In genomic region chrX:10485664-10486211, GRCm38 (mm10) we compare ENCODE assay signal across 8 mouse cellular contexts. TPM values are rescaled to one million over a fixed set of nuclear protein-coding genes. Genes with fewer than 3 reads are reported as not detected.
DNase-seq lines count a peak whose midpoint lies in the region; ATAC-seq and TF ChIP-seq lines count a peak whose summit lies in the region.

No protein-coding gene starts in this region.

- DNase-seq in adrenal gland, adult (ENCODE audit: inconsistent age in 2 of 2, low spot score in 1 of 2): peak; percentile 44 to 79
- peak; percentile 80 for DNase-seq in cerebellum, adult 9-11 months
- DNase-seq in frontal cortex, postnatal 14 days (ENCODE audit: low spot score in 2 of 2): peak; percentile 53 to 74
- DNase-seq in layer of hippocampus, postnatal 36 days: peak; percentile 64 to 69
- peak; percentile 48 for DNase-seq in lung, postnatal 0 days (ENCODE audit: low spot score)
- peak; percentile 72 to 86 for DNase-seq in right cerebral cortex, postnatal 10 days (ENCODE audit: low spot score in 2 of 2)

- peak overlapping the region; percentile 53 for H3K4me2 ChIP-seq in hindbrain, embryonic 12.5 days (replicated peaks)
- H3K4me2 ChIP-seq in lung, postnatal 0 days (replicated peaks; ENCODE audit: low read depth, low read length): peak overlapping the region; percentile 64

- no peaks in the 10 kb centered on the region; the same call in 1 of the 2 replicates for H3K4me1 ChIP-seq in hindbrain, embryonic 12.5 days
- H3K4me1 ChIP-seq in lung, postnatal 0 days (ENCODE audit: insufficient read depth, low read depth, low read length): no peaks in the 10 kb centered on the region

- no peaks in the 10 kb centered on the region for H3K27me3 ChIP-seq in hindbrain, embryonic 12.5 days
- H3K27me3 ChIP-seq in lung, postnatal 0 days (replicated peaks; ENCODE audit: insufficient read depth, low read length): no peaks in the 10 kb centered on the region

- H3K9ac ChIP-seq in hindbrain, embryonic 12.5 days: peak overlapping the region; percentile 49; the same call in 1 of the 2 replicates
- H3K9ac ChIP-seq in lung, postnatal 0 days (replicated peaks; ENCODE audit: low read depth): peak overlapping the region; percentile 52

- peak overlapping the region; percentile 40; the same call in 1 of the 2 replicates for H3K27ac ChIP-seq in hindbrain, embryonic 12.5 days
- H3K27ac ChIP-seq in lung, postnatal 0 days (ENCODE audit: low read length): peak overlapping the region; percentile 66

- peak; percentile 29; the same call in 1 of the 2 replicates for TF ChIP-seq CTCF in lung, postnatal 0 days (IDR thresholded peaks at IDR 0.05)

- ATAC-seq in hindbrain, embryonic 12.5 days (ENCODE audit: low FRiP score): peak; percentile 89
- peak; percentile 86 for ATAC-seq in lung, postnatal 0 days
- no peak for ATAC-seq in erythroid progenitor cell, adult 5-6 weeks (replicated peaks; ENCODE audit: low FRiP score, poor library complexity, severe bottlenecking)

- H3K36me3 ChIP-seq in hindbrain, embryonic 12.5 days: no peaks in the 10 kb centered on the region
- no peaks in the 10 kb centered on the region for H3K36me3 ChIP-seq in lung, postnatal 0 days (ENCODE audit: insufficient read depth, low read length)

- 18% methylated on average over 27 of the region's 27 CpGs for WGBS in hindbrain, embryonic 12.5 days
- 19% methylated on average over 22 of the region's 27 CpGs for WGBS in lung, postnatal 0 days

- no peak for TF ChIP-seq EP300 in lung, postnatal 0 days (IDR thresholded peaks at IDR 0.05)

- H3K4me3 ChIP-seq in hindbrain, embryonic 12.5 days: peak overlapping the region; percentile 43
- H3K4me3 ChIP-seq in lung, postnatal 0 days (ENCODE audit: low read depth, low read length): peak overlapping the region; percentile 51

- no peaks in the 10 kb centered on the region for H3K9me3 ChIP-seq in hindbrain, embryonic 12.5 days (replicated peaks)
- no peaks in the 10 kb centered on the region for H3K9me3 ChIP-seq in lung, postnatal 0 days (ENCODE audit: low read length)

RNA-seq across cellular contexts. Expression of gene Tspan7, which starts 0.8 kb away (rescaled TPM):
- polyA plus RNA-seq in hindbrain, embryonic 12.5 days (2016; fragmentation: Nextera tagmentation; extraction: Ambion mirVana): 98.0 and 106 TPM in 2 replicates
- 1,000 to 10,000 TPM; 1,175 to 1,195 TPM for total RNA-seq in layer of hippocampus, postnatal 36 days (2021)
- polyA plus RNA-seq in lung, postnatal 0 days (2015; fragmentation: Nextera tagmentation; extraction: Ambion mirVana): 504 and 549 TPM in 2 replicates
- total RNA-seq in erythroid progenitor cell, adult 5-6 weeks (2015; ENCODE audit: low replicate concordance): not detected in 2 replicates
- not detected in 2 replicates for total RNA-seq in erythroid progenitor cell, adult 5-6 weeks (2017; ENCODE audit: low replicate concordance)

Comparison
In these comparisons a context has a peak if more than half of its experiments do, and no peak if none do; other contexts are left out.
1. RNA of gene Tspan7, which starts 0.8 kb away (total RNA-seq): 1,175 to 1,195 TPM in layer of hippocampus, postnatal 36 days; not detected in erythroid progenitor cell, adult 5-6 weeks; every median in the first group is over 1,000 times any median in the second.
2. Peak in every context shown above with its lines, with median percentiles within 50 percentile points of each other: DNase-seq.